Mouse (Mus musculus) brain, embryonic 14.5 days (tissue): ENCODE results near the gene Ahnak. TPM values are rescaled to one million over a fixed set of nuclear protein-coding genes. Genes with fewer than 3 reads are reported as not detected.
"Not testable (repeated sequence)": the region's sequence is repeated elsewhere in the genome, so short reads cannot be mapped to it uniquely, and the experiment has no call there.

ENCODE experiments used
- DNase-seq: peaks from one replicate; pipeline ENCODE4 v3.0.0-alpha.2; 2011; ENCODE audit warnings: low read depth
- CTCF ChIP-seq: fragments of 200-500 bp; IDR thresholded peaks from 2 replicates; pipeline ENCODE4 v1.5.1; 2012; ENCODE audit warnings: inconsistent platforms, mild to moderate bottlenecking, moderate library complexity, borderline replicate concordance; ENCODE audit not compliant: insufficient read depth, insufficient read length; ENCODE audit errors: extremely low read depth
- POLR2A ChIP-seq: fragments of 200-500 bp; IDR thresholded peaks from 2 replicates; pipeline ENCODE4 v1.6.1; 2012; ENCODE audit warnings: mild to moderate bottlenecking, inconsistent platforms, borderline replicate concordance; ENCODE audit not compliant: poor library complexity, insufficient read depth, insufficient read length, severe bottlenecking; ENCODE audit errors: extremely low read depth
- polyA plus RNA-seq: library from polyadenylated mRNA; depleted of rRNA; stranded (reverse); fragments of >200 nt; gene quantifications from 2 replicates; pipeline ENCODE4 v1.2.3, GENCODE M21; 2012

The Ahnak gene
- polyA plus RNA-seq, 1 experiment, result 6.0 TPM

GRCm38 (mm10) chr19:9079916-9080315, 90.8 kb downstream of the Ahnak start:
- DNase-seq, result peak; percentile 53
- no peak for TF ChIP-seq CTCF
- TF ChIP-seq POLR2A, result no peak

GRCm38 (mm10) chr19:9081311-9082190, 92.5 kb downstream of the Ahnak start:
- TF ChIP-seq CTCF (no peak), POLR2A (no peak)
- no peak for DNase-seq

- peak; percentile 89 for DNase-seq
- TF ChIP-seq CTCF (peak; percentile 98), POLR2A (no peak)
Measured at GRCm38 (mm10) chr19:9082191-9083009, 93.3 kb downstream of the Ahnak start.

- TF ChIP-seq CTCF (no peak), POLR2A (no peak)
Measured at GRCm38 (mm10) chr19:9083010-9083355, 93.9 kb downstream of the Ahnak start.

GRCm38 (mm10) chr19:9083892-9084291, 94.8 kb downstream of the Ahnak start:
- DNase-seq, result not testable (repeated sequence)

More at GRCm38 (mm10) chr19:9083010-9083355, 93.9 kb downstream of the Ahnak start:
- DNase-seq, result no peak

GRCm38 (mm10) chr19:9087821-9088220, 98.7 kb downstream of the Ahnak start, which contains the start of gene Scgb1a1:
Gene Scgb1a1 (minus strand): TSS chr19:9087958.
- TF ChIP-seq POLR2A, result no peak
- no peak for TF ChIP-seq CTCF
- no peak for DNase-seq

GRCm38 (mm10) chr19:9090191-9090590, 101.1 kb downstream of the Ahnak start:
- no peak for DNase-seq
- TF ChIP-seq POLR2A, result no peak
- TF ChIP-seq CTCF, result no peak

GRCm38 (mm10) chr19:9090709-9091108, 101.6 kb downstream of the Ahnak start:
- TF ChIP-seq POLR2A (no peak), CTCF (no peak)
- no peak for DNase-seq

GRCm38 (mm10) chr19:9095111-9095510, 106.0 kb downstream of the Ahnak start:
- no peak for DNase-seq
- TF ChIP-seq CTCF, result no peak
- no peak for TF ChIP-seq POLR2A

- peak; percentile 49 for DNase-seq
- TF ChIP-seq CTCF, result no peak
- TF ChIP-seq POLR2A, result no peak
Measured at GRCm38 (mm10) chr19:9097441-9097840, 108.4 kb downstream of the Ahnak start.

GRCm38 (mm10) chr19:9099751-9100150, 110.7 kb downstream of the Ahnak start:
- no peak for DNase-seq
- no peak for TF ChIP-seq CTCF
- no peak for TF ChIP-seq POLR2A

GRCm38 (mm10) chr19:9100297-9101061, 111.4 kb downstream of the Ahnak start:
- TF ChIP-seq CTCF, result no peak
- TF ChIP-seq POLR2A, result no peak
- no peak for DNase-seq
